Mouse (Mus musculus): ENCODE measurements around the gene Syngr3. TPM values are rescaled to one million over a fixed set of nuclear protein-coding genes. Genes with fewer than 3 reads are reported as not detected.
A peak's percentile ranks its signal among the peaks of the same experiment; 100 is the strongest.
"Not testable (repeated sequence)": the region's sequence is repeated elsewhere in the genome, so short reads cannot be mapped to it uniquely, and the experiment has no call there.

Gene Syngr3
- total RNA-seq, 2 experiments from 2014 or later, result 0.12 TPM; not detected in 1

DNA sequence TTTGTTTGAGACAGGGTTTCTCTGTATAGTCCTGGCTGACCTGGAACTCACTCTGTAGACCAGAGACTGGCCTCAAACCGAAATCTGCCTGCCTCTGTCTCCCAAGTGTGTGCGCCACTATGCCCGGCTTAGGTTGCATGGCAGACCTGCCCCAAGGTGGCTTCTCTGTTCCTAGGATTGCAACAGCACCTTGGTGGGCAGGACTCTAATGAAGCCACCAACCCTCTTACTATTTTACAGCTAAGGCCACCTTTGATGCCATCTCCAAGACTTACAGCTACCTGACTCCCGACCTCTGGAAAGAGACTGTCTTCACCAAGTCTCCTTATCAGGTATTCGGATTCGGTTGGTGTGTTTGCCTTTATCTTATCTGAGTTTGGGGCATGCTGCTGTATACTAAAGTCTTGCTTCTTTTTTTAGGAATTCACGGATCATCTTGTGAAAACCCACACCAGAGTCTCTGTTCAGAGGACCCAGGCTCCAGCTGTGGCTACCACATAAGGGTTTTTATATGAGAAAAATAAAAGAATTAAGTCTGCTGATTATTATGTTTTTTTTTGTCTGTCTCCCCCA lies 31.7 kb upstream of the Syngr3 start:
- DNase-seq; intact Hi-C loops (cut with DNase I): not testable (repeated sequence)

DNA sequence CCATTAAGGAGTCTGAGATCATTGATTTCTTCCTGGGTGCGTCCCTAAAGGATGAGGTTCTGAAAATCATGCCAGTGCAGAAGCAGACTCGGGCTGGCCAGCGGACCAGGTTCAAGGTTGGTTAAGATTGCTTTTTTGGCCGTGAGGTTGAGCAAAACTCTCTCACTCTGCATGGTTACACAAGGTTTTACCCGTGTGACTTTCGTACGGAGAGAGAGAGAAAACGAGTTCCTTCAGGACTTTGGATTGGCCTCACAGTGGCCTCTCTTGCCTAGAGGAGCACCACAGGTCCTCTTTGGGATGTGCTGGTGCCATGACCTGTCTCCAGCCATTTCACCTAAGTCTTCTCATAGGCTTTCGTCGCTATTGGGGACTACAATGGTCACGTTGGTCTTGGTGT lies 30.9 kb upstream of the Syngr3 start:
- DNase-seq; intact Hi-C loops (cut with DNase I): not testable (repeated sequence)

DNA sequence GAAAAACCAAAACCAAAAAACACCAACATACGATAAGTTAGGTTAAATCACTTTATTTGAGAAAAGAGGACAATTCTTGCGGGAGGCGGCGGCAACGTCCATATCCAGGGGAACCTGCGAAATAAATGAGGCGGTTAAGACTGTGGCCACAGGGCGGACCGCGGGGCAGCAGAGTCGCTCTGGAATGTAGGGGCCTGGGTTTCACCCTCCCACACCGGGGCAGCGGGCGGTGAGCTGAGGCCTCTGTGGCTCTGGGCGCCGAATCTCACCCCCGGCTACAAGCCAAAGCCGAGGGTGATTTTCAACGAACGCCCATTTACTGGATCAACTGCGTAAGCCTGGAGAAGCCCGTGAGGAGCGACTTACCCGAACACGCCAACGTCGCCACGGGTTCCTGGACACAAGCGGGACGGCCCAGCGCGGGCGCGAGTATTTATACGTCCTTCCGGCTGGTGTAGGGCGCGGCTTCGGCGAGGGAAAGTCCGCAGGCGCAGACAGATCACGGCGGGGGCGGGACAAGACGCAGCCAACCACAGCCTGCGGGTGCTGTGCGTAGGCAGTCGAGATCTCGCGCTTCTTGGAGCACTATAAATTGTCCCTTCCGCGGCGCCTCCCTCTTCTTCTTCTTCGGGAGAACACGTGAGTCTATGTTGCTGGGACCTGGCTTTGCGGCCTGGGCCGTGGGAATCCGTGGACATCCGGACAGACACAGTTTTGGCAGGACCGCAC lies 29.9 kb upstream of the Syngr3 start:
- DNase-seq, result peak; percentile 97
- intact Hi-C loops (cut with DNase I), result no loop called here

DNA sequence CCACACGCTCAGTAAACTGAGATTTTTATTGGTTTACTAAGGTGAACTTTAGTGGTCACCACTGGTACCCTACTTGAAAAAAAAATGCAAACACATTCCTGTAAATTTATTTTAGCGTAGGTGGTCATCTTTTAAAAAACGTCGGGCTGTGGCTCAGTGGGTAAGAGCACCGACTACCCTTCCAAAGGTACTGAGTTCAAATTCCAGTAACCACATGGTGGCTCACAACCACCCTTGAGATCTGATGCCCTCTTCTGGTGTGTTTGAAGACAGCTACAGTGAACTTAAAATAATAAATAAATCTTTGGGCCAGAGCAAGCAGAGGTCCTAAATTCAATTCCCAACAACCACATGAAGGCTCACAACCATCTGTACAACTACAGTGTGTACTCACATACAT lies 29.2 kb upstream of the Syngr3 start:
- intact Hi-C loops (cut with DNase I); DNase-seq: not testable (repeated sequence)

DNA sequence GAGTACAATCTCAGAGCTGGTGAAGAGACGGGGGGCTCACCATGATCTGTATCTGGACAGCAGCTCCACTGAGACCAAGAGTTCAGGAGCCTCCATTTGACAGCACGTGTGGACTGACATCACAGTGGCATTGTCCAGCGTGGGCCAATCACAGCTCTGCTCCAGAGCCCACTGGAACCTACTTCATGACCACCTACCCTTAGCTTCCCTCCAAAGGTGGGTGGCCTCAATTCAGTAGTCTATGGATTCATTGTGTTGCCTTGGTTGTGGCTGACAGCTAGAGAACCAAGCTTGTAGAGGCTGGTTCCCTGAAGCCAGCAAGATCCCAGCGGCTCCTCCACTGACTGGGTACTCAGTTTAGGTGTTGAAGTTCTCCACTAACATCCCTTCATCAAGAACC lies 28.2 kb upstream of the Syngr3 start, which contains the start of the genes Rnf151 and Rps2:
Gene Rnf151 (minus strand): TSS at position 121 of the 400 bp plus-strand sequence.
Gene Rps2 (plus strand): TSS at position 174 of the 400 bp plus-strand sequence.
- intact Hi-C loops (cut with DNase I), result no loop called here
- no peak for DNase-seq

DNA sequence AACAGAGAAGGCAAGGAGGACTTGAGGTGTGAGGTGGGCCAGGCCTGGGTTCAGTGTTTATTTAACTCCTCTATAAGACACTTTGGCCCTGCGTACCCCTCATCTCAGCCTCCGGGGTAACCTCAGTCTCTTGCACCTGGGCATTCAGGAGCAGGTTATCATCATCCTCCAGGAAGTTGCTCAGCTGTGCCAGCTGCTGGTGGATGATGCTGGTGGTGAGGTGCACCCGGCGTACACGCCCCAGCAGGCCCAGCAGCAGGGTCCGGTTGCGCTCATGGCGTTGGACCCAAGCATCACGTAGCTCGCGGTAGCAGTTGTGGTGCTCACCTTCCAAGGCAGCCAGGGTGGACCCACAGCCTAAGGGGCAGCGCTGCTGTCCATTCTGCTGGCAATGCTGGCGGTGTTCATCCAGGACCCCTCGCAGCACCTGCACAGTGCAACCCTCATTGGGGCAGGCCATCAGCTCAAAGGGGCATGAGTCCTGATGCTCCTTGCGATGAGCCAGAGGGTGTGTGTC lies 26.5 kb upstream of the Syngr3 start:
- intact Hi-C loops (cut with DNase I), result no loop called here
- no peak for DNase-seq

DNA sequence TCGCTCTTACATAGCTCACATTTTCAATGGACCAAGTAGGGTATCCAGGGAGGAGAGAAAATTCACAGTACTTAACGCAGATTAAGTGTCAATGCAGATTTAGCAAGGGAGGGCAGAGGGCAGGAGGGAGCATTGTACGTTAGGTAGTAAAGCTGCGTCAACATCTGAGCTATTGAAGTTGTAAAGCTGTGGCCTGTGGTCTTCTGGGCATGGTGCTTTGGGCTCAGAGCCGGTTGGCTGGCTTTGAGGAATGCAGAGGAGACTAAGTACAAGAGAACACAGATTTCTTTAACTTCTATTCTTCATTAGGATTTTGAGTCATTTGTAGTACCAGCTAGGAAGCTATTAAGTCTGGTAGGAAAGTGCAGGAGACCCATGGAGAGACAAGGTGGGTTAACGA lies 25.8 kb upstream of the Syngr3 start:
- intact Hi-C loops (cut with DNase I), result no loop called here
- no peak for DNase-seq

DNA sequence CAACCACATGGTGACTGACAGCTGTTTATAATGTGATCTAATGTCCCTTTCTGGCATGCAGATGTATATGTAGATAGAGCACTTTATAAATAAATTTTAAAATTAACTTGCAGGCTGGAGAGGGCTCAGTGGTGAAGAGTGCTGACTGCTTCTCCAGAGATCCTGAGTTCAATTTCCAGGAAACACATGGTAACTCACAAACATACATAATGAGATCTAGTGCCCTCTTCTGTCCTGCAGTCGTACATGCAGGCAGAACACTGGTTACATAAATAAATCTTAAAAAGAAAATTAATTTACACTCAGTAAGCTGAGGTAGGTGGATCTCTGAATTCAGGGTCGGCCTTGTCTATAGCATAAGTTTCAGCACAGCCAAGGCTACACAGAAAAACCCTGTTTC lies 18.9 kb upstream of the Syngr3 start:
- DNase-seq, result no peak
- intact Hi-C loops (cut with DNase I), result no loop called here

DNA sequence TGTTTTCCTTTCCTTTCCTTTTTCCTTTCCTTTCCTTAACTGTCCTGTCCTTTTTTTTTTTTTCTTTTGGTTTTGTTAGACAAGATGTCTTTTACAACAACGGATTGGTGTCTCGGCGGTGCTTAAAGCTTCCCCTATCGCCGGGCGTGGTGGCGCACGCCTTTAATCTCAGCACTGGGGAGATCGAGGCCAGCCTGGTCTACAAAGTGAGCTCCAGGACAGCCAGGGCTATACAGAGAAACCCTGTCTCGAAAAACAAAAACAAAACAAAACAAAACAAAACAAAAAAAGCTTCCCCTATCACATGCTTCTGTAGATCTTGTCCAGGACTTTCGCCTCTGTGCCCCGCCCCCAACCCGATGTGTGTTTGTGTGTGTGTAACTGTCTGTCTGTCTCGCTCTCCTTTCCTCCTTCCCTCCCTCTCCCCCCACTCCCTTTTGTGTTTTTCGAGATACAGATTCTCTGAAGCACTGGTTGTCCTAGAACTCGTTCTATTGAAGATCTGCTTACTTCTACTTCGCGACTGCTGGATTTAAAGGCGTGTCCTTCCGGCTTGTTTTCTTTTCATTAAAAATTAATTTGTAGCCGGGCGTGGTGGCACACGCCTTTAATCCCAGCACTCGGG lies 18.2 kb upstream of the Syngr3 start:
- intact Hi-C loops (cut with DNase I), result no loop called here
- no peak for DNase-seq

DNA sequence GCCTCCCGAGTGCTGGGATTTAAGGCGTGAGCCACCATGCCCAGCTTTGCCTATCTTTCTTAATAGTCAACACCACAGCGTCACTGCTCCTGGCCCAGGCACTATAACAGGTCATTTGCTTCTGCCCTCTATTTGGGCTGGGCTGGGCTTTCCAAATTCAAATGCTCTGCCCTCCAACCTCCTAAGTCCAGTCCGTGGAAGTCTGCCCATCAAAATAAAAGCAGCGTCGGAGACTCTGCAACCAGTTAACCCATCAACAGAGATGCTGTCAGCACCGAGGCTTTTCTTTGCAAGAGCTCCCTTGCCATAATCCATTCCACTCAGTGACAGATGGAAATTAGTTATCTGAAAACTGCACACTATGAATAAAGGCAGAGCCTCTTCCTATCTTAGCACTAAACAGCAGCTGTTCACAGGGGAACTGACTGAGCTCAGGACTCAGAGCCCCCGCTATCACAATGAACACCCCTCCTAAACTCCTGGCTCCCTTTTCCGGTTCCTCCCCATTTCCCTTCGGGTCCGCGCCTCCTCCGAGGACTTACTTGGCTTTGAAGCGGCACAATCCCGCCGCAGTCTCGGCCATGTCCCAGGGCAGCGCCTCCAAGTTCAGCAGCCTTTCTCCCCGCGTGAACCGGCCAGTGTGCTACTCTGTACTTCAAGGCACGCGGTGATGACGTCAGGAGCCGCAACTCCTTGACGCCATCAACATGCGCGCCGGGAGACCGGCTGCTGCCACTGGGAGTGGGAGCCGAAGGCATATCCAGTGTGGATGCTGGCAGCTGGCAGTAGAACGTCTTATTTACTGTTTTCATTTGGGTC lies 17.4 kb upstream of the Syngr3 start, which contains the start of gene Tbl3:
Gene Tbl3 (minus strand): TSS at position 679 of the 819 bp plus-strand sequence.
- peak; percentile 92 to 98 for DNase-seq
- intact Hi-C loops (cut with DNase I), result no loop called here

DNA sequence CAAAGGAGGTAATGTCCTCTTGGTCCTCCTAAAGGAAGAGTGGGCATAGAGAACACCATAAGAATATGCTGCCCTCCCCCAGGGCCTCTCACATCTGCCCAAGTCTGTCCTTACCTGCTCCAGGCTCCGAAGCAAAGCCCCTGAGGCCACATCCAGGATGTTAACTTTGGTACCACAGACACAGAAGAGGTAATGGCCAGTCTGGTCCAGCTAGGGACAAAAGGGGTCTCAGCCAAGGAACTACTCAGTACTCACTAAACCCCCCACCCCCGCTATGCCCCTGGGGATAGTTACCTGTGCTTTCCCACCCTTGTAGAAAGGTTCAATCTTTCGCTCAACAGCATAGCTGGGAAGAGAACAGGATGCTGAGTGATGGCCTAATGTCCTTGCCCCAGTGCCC lies 16.1 kb upstream of the Syngr3 start:
- intact Hi-C loops (cut with DNase I), result no loop called here

DNA sequence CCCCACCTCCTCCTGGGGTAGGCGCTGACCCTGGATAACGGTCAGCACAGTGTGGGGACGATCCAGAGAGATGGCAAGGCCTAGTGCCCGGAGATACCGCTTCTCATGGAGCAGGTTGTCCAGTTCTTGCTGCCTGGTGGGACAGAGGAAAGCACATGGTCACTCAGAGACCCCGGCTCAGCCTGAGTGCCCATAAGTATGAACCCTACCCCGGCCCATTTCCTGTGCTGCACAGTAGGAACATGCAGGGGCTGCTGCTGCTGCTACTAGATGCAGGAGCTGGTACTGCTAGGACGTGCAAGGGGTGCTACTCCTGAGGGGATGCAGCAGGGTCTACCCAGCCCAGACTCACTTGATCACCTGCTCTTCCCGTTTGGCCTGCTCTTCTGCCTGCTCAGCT lies 11.5 kb upstream of the Syngr3 start:
- intact Hi-C loops (cut with DNase I), result no loop called here
- no peak for DNase-seq

More for the DNA sequence above, 16.1 kb upstream of the Syngr3 start:
- no peak for DNase-seq

DNA sequence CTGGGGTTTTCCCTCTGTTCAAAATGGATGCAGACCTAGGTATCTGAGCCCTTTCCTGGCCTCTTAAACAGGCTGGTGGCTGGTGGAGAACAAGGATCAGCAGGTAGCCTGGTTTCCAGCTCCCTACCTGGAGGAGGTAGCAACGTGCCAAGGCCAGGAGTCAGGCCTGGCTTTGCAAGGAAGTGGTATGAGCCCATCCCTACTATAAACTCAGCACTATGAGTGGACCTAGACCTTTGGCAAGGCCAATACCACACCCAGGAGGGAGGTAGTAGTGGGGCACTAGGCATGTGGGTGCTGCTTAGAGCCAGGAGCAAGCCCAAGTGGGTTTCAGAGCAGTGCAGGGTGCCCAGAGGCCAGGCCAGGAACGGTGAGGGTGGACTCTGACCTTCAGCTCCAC lies 9.7 kb upstream of the Syngr3 start:
- intact Hi-C loops (cut with DNase I), result no loop called here
- no peak for DNase-seq

DNA sequence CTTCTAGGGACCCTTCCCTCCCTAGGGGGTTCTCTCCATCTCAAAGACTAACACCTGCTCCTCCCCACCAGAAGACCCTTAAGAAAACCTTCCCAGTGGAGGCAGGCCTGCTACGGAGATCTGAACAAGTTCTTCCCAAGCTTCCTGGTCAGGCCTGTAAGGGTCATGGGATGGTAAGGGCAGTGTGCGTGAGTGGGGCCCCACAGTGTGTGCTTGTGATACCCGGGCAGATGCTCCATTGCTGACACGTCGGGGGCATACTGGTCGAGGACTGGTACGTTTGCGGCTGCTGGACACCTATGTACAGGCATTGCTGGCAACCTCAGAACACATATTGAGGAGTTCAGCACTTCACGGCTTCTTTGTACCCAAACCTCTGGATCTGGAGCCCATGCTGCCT lies 9.0 kb upstream of the Syngr3 start:
- no peak for DNase-seq
- intact Hi-C loops (cut with DNase I), result no loop called here

DNA sequence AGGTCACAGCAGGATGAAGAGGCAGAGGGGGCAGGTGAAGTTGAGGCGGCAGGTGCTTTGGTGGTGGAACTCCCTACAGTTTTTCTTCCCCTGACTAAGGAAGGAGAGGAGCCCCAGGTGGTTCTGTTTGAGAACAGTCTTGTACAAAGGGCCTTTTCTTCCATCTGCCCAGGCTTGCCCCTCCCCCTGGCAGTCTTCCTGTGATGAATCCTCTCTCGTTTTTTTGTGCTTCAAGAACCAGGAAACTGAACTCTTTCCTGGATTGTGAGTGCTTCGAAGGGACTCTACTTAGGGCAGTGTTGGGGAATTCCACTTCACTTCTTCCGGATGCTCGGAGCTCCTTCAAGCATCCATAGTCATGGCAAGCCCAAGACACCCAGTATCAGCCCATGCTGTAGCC lies 8.2 kb upstream of the Syngr3 start:
- intact Hi-C loops (cut with DNase I), result no loop called here

DNA sequence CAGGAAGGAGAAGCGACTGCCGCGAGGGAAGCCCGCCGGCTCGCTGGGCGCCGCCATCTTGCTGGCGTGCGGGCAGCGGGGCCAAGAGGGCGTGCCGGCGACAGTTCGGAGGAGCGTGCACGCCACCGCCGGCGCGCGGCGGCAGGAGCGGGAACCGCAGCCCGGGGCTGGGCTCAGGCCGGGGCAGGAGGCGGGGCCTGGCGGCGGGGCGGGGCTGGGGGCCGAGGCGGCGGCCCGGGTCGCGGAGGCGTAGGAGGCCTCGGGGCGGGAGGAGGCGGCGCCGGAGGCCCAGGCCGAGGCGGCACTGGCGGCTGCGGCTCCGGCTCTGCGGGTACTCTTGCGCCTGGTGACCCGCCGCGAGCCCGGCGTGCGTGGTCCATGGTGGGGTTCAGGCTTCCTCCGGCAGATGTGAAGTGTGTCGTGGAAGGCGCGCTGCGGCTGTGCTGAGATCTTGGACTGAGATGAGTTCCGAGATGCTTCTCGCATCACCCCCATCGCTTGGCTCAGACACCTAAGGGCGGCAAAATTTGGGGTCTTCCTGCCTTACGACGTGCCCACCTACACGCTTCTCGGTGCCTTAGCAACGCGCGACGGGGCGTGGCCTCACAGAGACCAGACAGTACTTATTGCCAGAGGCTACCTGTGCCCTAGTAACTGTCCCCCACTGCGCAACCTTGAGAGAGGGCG lies 6.4 kb upstream of the Syngr3 start, which contains the start of the genes Gfer and Noxo1:
Gene Gfer (minus strand): TSS at position 146 of the 687 bp plus-strand sequence.
Gene Noxo1 (plus strand): TSS at position 224 of the 687 bp plus-strand sequence.
- DNase-seq, result peak; percentile 93 to 94
- intact Hi-C loops (cut with DNase I), result no loop called here

More for the DNA sequence above, 8.2 kb upstream of the Syngr3 start:
- no peak for DNase-seq

DNA sequence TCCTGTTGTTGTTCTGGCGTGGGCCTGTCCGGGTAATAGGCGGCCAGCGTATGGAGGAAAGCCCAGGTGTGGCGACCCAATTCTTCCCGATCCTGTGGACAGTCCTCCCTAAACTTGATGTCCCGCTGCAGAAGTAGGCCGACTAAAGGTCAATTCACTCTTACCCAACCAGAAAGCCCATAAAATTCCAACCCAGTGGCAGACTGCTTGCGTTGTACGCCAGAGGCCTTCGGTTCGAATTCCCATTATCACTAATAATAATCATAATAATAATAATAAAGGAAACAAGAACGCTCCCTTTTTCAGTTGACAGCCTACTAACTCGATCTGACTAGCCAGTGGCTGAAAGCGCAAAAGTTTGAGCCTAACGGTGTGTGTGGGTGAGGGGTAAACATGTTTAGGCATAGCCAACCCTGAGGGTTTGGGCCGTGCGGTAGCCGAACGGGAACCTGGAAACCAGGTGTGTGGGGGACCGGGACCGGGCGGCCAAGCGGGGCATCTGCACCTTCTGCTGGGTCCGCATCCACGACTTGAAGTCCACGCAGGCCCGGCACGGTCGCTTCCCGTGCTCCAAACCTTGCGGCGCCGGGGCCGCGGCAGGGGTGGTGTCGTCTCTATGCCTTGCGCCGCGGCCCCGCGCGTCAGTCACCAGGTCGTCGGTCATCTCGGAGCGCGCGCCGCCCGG lies 5.7 kb upstream of the Syngr3 start:
- DNase-seq, result no peak
- intact Hi-C loops (cut with DNase I), result no loop called here

DNA sequence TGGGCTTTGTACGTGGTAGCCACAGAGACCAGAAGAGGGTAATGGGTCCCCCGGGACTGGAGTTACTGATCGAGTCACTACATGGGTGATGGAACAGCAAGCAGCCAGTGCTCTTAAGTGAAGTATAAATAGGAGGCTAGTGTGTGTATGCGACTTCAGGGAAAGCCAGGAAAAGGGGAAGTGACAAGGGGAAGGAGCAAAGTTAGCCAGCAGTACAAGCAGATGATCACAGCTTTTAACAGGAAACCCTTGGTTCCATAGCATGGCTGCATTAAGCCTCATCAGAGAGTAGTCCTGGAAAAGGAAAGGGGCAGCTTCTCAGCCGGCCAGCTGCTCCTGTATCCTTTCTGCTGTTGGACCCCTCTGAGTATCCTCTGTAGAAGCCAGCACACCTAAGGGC lies 2.6 kb upstream of the Syngr3 start:
- intact Hi-C loops (cut with DNase I), result loop anchor here (2.0 kb wide), 1 partner anchor 22 kb away; no protein-coding TSS in a partner anchor
- no peak for DNase-seq

DNA sequence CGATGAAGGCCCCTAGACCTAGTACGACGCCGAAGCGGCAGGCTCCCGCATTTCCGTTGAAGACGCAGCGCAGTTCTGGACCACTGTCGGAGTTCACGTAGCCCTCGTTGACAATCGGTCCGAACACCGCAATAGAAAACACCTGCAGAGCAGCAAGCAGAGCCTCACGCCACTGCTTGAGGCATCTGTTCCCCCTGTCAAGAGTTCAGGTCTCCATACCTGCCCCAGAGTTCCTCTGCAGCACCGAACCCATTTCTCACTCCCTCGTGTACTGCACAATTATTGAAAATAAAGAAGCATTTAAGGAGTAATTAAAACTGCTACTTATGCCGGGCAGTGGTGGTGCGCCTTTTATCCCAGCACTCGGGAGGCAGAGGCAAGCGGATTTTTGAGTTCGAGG lies 2.2 kb downstream of the Syngr3 start:
- intact Hi-C loops (cut with DNase I), result no loop called here
- DNase-seq, result no peak
